ENCODE assay signal across 8 mouse cellular contexts in genomic region chr4:136140327-136141250, GRCm38 (mm10). TPM values are rescaled to one million over a fixed set of nuclear protein-coding genes. Genes with fewer than 3 reads are reported as not detected.
A peak's percentile ranks its signal among the peaks of the same experiment; 100 is the strongest.
DNase-seq lines count a peak whose midpoint lies in the region; ATAC-seq and TF ChIP-seq lines count a peak whose summit lies in the region.

No protein-coding gene starts in this region.

- H3K27me3 ChIP-seq in embryonic facial prominence, embryonic 11.5 days (ENCODE audit: control insufficient read depth, insufficient read depth, low read length), result no peaks in the 10 kb centered on the region
- H3K27me3 ChIP-seq in kidney, adult 2 months (replicated peaks; ENCODE audit: control insufficient read depth, insufficient read depth, low read length), result no peaks in the 10 kb centered on the region
- no peaks in the 10 kb centered on the region for H3K27me3 ChIP-seq in limb, embryonic 15.5 days
- peaks cover 10% of the 10 kb centered on the region for H3K27me3 ChIP-seq in midbrain, postnatal 0 days (ENCODE audit: insufficient read depth, low read length)
- H3K27me3 ChIP-seq in splenic B cell, adult 2 months (ENCODE audit: control insufficient read depth, insufficient read depth, low read length, poor library complexity, severe bottlenecking), result no peaks in the 10 kb centered on the region

- WGBS in embryonic facial prominence, embryonic 11.5 days, result 2% methylated on average over 31 of the region's 31 CpGs
- 12% methylated on average over 31 of the region's 31 CpGs for WGBS in kidney, adult 2 months
- WGBS in limb, embryonic 15.5 days, result 4% methylated on average over 31 of the region's 31 CpGs
- 8% methylated on average over 31 of the region's 31 CpGs for WGBS in midbrain, postnatal 0 days

- TF ChIP-seq CTCF in kidney, adult 2 months (conservative IDR thresholded peaks at IDR 0.05; ENCODE audit: insufficient read depth, insufficient read length, low read depth, low read length), result no peak
- peak; percentile 36 for TF ChIP-seq CTCF in midbrain, postnatal 0 days (IDR thresholded peaks at IDR 0.05)

- TF ChIP-seq POLR2A in kidney, adult 2 months (IDR thresholded peaks at IDR 0.05; ENCODE audit: low read depth, low read length), result no peak

- peak overlapping the region; percentile 97 for H3K27ac ChIP-seq in embryonic facial prominence, embryonic 11.5 days (replicated peaks; ENCODE audit: low read depth, low read length)
- peak overlapping the region; percentile 95 for H3K27ac ChIP-seq in kidney, adult 2 months (ENCODE audit: insufficient read depth, low read depth, low read length)
- peak overlapping the region; percentile 98 for H3K27ac ChIP-seq in limb, embryonic 15.5 days
- H3K27ac ChIP-seq in midbrain, postnatal 0 days (ENCODE audit: low read depth, low read length), result peak overlapping the region; percentile 62

- H3K4me1 ChIP-seq in embryonic facial prominence, embryonic 11.5 days (ENCODE audit: control insufficient read depth, insufficient read depth, low read length), result peaks cover 23% of the 10 kb centered on the region
- H3K4me1 ChIP-seq in kidney, adult 2 months (ENCODE audit: control insufficient read depth, insufficient read depth, low read length), result peaks cover 35% of the 10 kb centered on the region
- peaks cover 62% of the 10 kb centered on the region for H3K4me1 ChIP-seq in limb, embryonic 15.5 days
- H3K4me1 ChIP-seq in midbrain, postnatal 0 days (ENCODE audit: insufficient read depth, low read length), result 0 out of 2 replicates have a peak, but pooled peaks cover 10% of the 10 kb centered on the region

- H3K4me2 ChIP-seq in embryonic facial prominence, embryonic 11.5 days (ENCODE audit: low read depth, low read length), result peak overlapping the region; percentile 27
- H3K4me2 ChIP-seq in limb, embryonic 15.5 days, result peak overlapping the region; percentile 34
- H3K4me2 ChIP-seq in midbrain, postnatal 0 days (ENCODE audit: low read depth, low read length, poor library complexity, severe bottlenecking), result peak overlapping the region; percentile 64

- no peaks in the 10 kb centered on the region for H3K9me3 ChIP-seq in embryonic facial prominence, embryonic 11.5 days (replicated peaks; ENCODE audit: control insufficient read depth, low read length)
- no peaks in the 10 kb centered on the region for H3K9me3 ChIP-seq in limb, embryonic 15.5 days
- H3K9me3 ChIP-seq in midbrain, postnatal 0 days (ENCODE audit: low read length), result no peaks in the 10 kb centered on the region

- H3K4me3 ChIP-seq in embryonic facial prominence, embryonic 11.5 days (ENCODE audit: low read depth, low read length), result peak overlapping the region; percentile 5; the same call in 1 of the 2 replicates
- H3K4me3 ChIP-seq in kidney, adult 2 months (ENCODE audit: insufficient read depth, low read depth, low read length), result no peak overlapping the region
- H3K4me3 ChIP-seq in limb, embryonic 15.5 days, result peak overlapping the region; percentile 14
- peak overlapping the region; percentile 30; the same call in 1 of the 2 replicates for H3K4me3 ChIP-seq in midbrain, postnatal 0 days (ENCODE audit: low read depth, low read length)

- H3K9ac ChIP-seq in embryonic facial prominence, embryonic 11.5 days (replicated peaks; ENCODE audit: low read length), result peak overlapping the region; percentile 45
- 0 out of 2 replicates have a peak overlapping the region, but pooled peaks have one; percentile 7 for H3K9ac ChIP-seq in limb, embryonic 15.5 days
- peak overlapping the region; percentile 24; the same call in 1 of the 2 replicates for H3K9ac ChIP-seq in midbrain, postnatal 0 days (replicated peaks; ENCODE audit: low read length, poor library complexity, severe bottlenecking)

- peak; percentile 90 for ATAC-seq in embryonic facial prominence, embryonic 11.5 days (replicated peaks; ENCODE audit: insufficient number of reproducible peaks, low FRiP score, low TSS enrichment, low read depth)
- peak; percentile 89 for ATAC-seq in limb, embryonic 15.5 days (ENCODE audit: insufficient number of reproducible peaks, low FRiP score, low TSS enrichment, low read depth)
- peak; percentile 84 for ATAC-seq in midbrain, postnatal 0 days (ENCODE audit: low FRiP score)

- peak; percentile 47 for DNase-seq in cerebellum, adult 11-12 months
- DNase-seq in cerebellum, adult 8-10 months, result no peak
- DNase-seq in embryonic facial prominence, embryonic 11.5 days (ENCODE audit: low spot score), result peak; percentile 99
- peak; percentile 95 to 98 for DNase-seq in heart, adult 18-20 months
- peak; percentile 98 for DNase-seq in kidney, adult 2 months
- peak; percentile 93 for DNase-seq in midbrain, postnatal 0 days (ENCODE audit: low spot score)
- peak; percentile 73 for DNase-seq in splenic B cell, adult 2 months (ENCODE audit: low read depth, low spot score)

- no peaks in the 10 kb centered on the region for H3K36me3 ChIP-seq in embryonic facial prominence, embryonic 11.5 days (replicated peaks; ENCODE audit: control insufficient read depth, insufficient read depth, low read depth, low read length)
- no peaks in the 10 kb centered on the region; the same call in 1 of the 2 replicates for H3K36me3 ChIP-seq in kidney, adult 2 months (ENCODE audit: control insufficient read depth, insufficient read depth, low read length)
- H3K36me3 ChIP-seq in limb, embryonic 15.5 days, result no peaks in the 10 kb centered on the region
- H3K36me3 ChIP-seq in midbrain, postnatal 0 days (ENCODE audit: insufficient read depth, low read length), result no peaks in the 10 kb centered on the region
- peaks cover 4% of the 10 kb centered on the region; the same call in 1 of the 2 replicates for H3K36me3 ChIP-seq in splenic B cell, adult 2 months (ENCODE audit: control insufficient read depth, insufficient read depth, low read length, poor library complexity, severe bottlenecking)

RNA-seq across cellular contexts. Expression of gene Id3, which starts 2.7 kb away (rescaled TPM):
- polyA plus RNA-seq in embryonic facial prominence, embryonic 11.5 days (2014; fragmentation: Nextera tagmentation; extraction: Ambion mirVana), result 608 and 653 TPM in 2 replicates
- total RNA-seq in heart, adult 18-20 months (2021), result 10 to 100 TPM; 58.3 to 64.3 TPM
- 259 and 289 TPM in 2 replicates for polyA plus RNA-seq in kidney, adult 2 months (2012; rRNA removed)
- polyA plus RNA-seq in limb, embryonic 15.5 days (2015; fragmentation: Nextera tagmentation; extraction: Ambion mirVana), result 488 and 490 TPM in 2 replicates
- total RNA-seq in midbrain, postnatal 0 days (2014; rRNA removed), result 121 and 208 TPM in 2 replicates
- 148 and 156 TPM in 2 replicates for polyA plus RNA-seq in midbrain, postnatal 0 days (2015; fragmentation: Nextera tagmentation; extraction: Ambion mirVana)

RNA-seq across cellular contexts. Expression of gene E2f2, which starts 31.6 kb away (rescaled TPM):
- 5.0 and 6.1 TPM in 2 replicates for polyA plus RNA-seq in embryonic facial prominence, embryonic 11.5 days (2014; fragmentation: Nextera tagmentation; extraction: Ambion mirVana)
- 1 to 10 TPM; 1.3 to 1.4 TPM for total RNA-seq in heart, adult 18-20 months (2021)
- 2.1 and 2.2 TPM in 2 replicates for polyA plus RNA-seq in kidney, adult 2 months (2012; rRNA removed)
- 10.0 and 14.5 TPM in 2 replicates for polyA plus RNA-seq in limb, embryonic 15.5 days (2015; fragmentation: Nextera tagmentation; extraction: Ambion mirVana)
- 1.1 and 2.0 TPM in 2 replicates for total RNA-seq in midbrain, postnatal 0 days (2014; rRNA removed)
- polyA plus RNA-seq in midbrain, postnatal 0 days (2015; fragmentation: Nextera tagmentation; extraction: Ambion mirVana), result 0.46 and 0.50 TPM in 2 replicates
